Mouse (Mus musculus): ENCODE results near the gene Opn4. TPM values are rescaled to one million over a fixed set of nuclear protein-coding genes. Genes with fewer than 3 reads are reported as not detected.

The Opn4 gene
- polyA plus RNA-seq, 1 experiment = not detected

GRCm38 (mm10) chr14:34552226-34552625, 47.7 kb downstream of the Opn4 start:
- Histone ChIP-seq H3K4me1 (ENCODE audit: control insufficient read depth, insufficient read depth, low read length) (no peaks in the 10 kb centered on the region), H3K4me3 (ENCODE audit: insufficient read depth, low read length) (no peak overlapping the region), H3K27ac (ENCODE audit: insufficient read depth, low read length) (no peak overlapping the region)
- TF ChIP-seq POLR2A (IDR thresholded peaks at IDR 0.05; ENCODE audit: extremely low read depth, insufficient read depth, low read length) = no peak
- no peak for TF ChIP-seq CTCF (IDR thresholded peaks at IDR 0.05; ENCODE audit: extremely low read depth, insufficient read depth, low read length)

- peak overlapping the region; percentile 69 for H3K4me3 ChIP-seq (ENCODE audit: insufficient read depth, low read length)
- no peaks in the 10 kb centered on the region for H3K4me1 ChIP-seq (ENCODE audit: control insufficient read depth, insufficient read depth, low read length)
- TF ChIP-seq POLR2A (IDR thresholded peaks at IDR 0.05; ENCODE audit: extremely low read depth, insufficient read depth, low read length) (0 out of 2 replicates have a peak, but pooled peaks have one; percentile 40), CTCF (IDR thresholded peaks at IDR 0.05; ENCODE audit: extremely low read depth, insufficient read depth, low read length) (peak; percentile 51)
- H3K27ac ChIP-seq (ENCODE audit: insufficient read depth, low read length) = peak overlapping the region; percentile 91
These were observed 50.8 kb downstream of the Opn4 start for GRCm38 (mm10) chr14:34549004-34549671.

GRCm38 (mm10) chr14:34548391-34549001, 51.4 kb downstream of the Opn4 start:
- H3K4me3 ChIP-seq (ENCODE audit: insufficient read depth, low read length) = peak overlapping the region; percentile 69
- H3K4me1 ChIP-seq (ENCODE audit: control insufficient read depth, insufficient read depth, low read length) = no peaks in the 10 kb centered on the region
- H3K27ac ChIP-seq (ENCODE audit: insufficient read depth, low read length) = peak overlapping the region; percentile 91
- peak; percentile 57; the same call in 1 of the 2 replicates for TF ChIP-seq POLR2A (IDR thresholded peaks at IDR 0.05; ENCODE audit: extremely low read depth, insufficient read depth, low read length)
- no peak for TF ChIP-seq CTCF (IDR thresholded peaks at IDR 0.05; ENCODE audit: extremely low read depth, insufficient read depth, low read length)

GRCm38 (mm10) chr14:34544545-34544944, 55.4 kb downstream of the Opn4 start:
- Histone ChIP-seq H3K4me1 (ENCODE audit: control insufficient read depth, insufficient read depth, low read length) (no peaks in the 10 kb centered on the region), H3K27ac (ENCODE audit: insufficient read depth, low read length) (no peak overlapping the region), H3K4me3 (ENCODE audit: insufficient read depth, low read length) (no peak overlapping the region)
- TF ChIP-seq POLR2A (IDR thresholded peaks at IDR 0.05; ENCODE audit: extremely low read depth, insufficient read depth, low read length) (no peak), CTCF (IDR thresholded peaks at IDR 0.05; ENCODE audit: extremely low read depth, insufficient read depth, low read length) (no peak)

- TF ChIP-seq CTCF (IDR thresholded peaks at IDR 0.05; ENCODE audit: extremely low read depth, insufficient read depth, low read length) (no peak), POLR2A (IDR thresholded peaks at IDR 0.05; ENCODE audit: extremely low read depth, insufficient read depth, low read length) (no peak)
- H3K27ac ChIP-seq (ENCODE audit: insufficient read depth, low read length) = no peak overlapping the region
- H3K4me3 ChIP-seq (ENCODE audit: insufficient read depth, low read length) = no peak overlapping the region
These were observed 55.9 kb downstream of the Opn4 start for GRCm38 (mm10) chr14:34544001-34544400.

GRCm38 (mm10) chr14:34543596-34543995, 56.3 kb downstream of the Opn4 start:
- TF ChIP-seq CTCF (IDR thresholded peaks at IDR 0.05; ENCODE audit: extremely low read depth, insufficient read depth, low read length) (no peak), POLR2A (IDR thresholded peaks at IDR 0.05; ENCODE audit: extremely low read depth, insufficient read depth, low read length) (no peak)

More at GRCm38 (mm10) chr14:34544001-34544400, 55.9 kb downstream of the Opn4 start:
- H3K4me1 ChIP-seq (ENCODE audit: control insufficient read depth, insufficient read depth, low read length) = no peaks in the 10 kb centered on the region

GRCm38 (mm10) chr14:34541896-34542295, 58.0 kb downstream of the Opn4 start:
- no peak overlapping the region for H3K4me3 ChIP-seq (ENCODE audit: insufficient read depth, low read length)
- H3K4me1 ChIP-seq (ENCODE audit: control insufficient read depth, insufficient read depth, low read length) = no peaks in the 10 kb centered on the region
- no peak overlapping the region for H3K27ac ChIP-seq (ENCODE audit: insufficient read depth, low read length)
- TF ChIP-seq CTCF (IDR thresholded peaks at IDR 0.05; ENCODE audit: extremely low read depth, insufficient read depth, low read length) (no peak), POLR2A (IDR thresholded peaks at IDR 0.05; ENCODE audit: extremely low read depth, insufficient read depth, low read length) (no peak)

More at GRCm38 (mm10) chr14:34543596-34543995, 56.3 kb downstream of the Opn4 start:
- H3K4me1 ChIP-seq (ENCODE audit: control insufficient read depth, insufficient read depth, low read length) = no peaks in the 10 kb centered on the region
- no peak overlapping the region for H3K4me3 ChIP-seq (ENCODE audit: insufficient read depth, low read length)
- H3K27ac ChIP-seq (ENCODE audit: insufficient read depth, low read length) = no peak overlapping the region

- Histone ChIP-seq H3K4me1 (ENCODE audit: control insufficient read depth, insufficient read depth, low read length) (no peaks in the 10 kb centered on the region), H3K27ac (ENCODE audit: insufficient read depth, low read length) (no peak overlapping the region), H3K4me3 (ENCODE audit: insufficient read depth, low read length) (no peak overlapping the region)
- no peak for TF ChIP-seq POLR2A (IDR thresholded peaks at IDR 0.05; ENCODE audit: extremely low read depth, insufficient read depth, low read length)
- no peak for TF ChIP-seq CTCF (IDR thresholded peaks at IDR 0.05; ENCODE audit: extremely low read depth, insufficient read depth, low read length)
These were observed 59.2 kb downstream of the Opn4 start for GRCm38 (mm10) chr14:34540685-34541162.

Other genes starting within 250 kb of the Opn4 start
- not detected in 2 replicates for gene Fam25c, start 244.7 kb downstream of the Opn4 start, polyA plus RNA-seq (2012; rRNA removed)
- 6.1 and 9.1 TPM in 2 replicates for gene Sncg, start 225.4 kb downstream of the Opn4 start, polyA plus RNA-seq (2012; rRNA removed)
- 3.2 and 3.4 TPM in 2 replicates for gene Mmrn2, start 224.7 kb downstream of the Opn4 start, polyA plus RNA-seq (2012; rRNA removed)
- gene Bmpr1a, start 96.8 kb downstream of the Opn4 start, polyA plus RNA-seq (2012; rRNA removed) = 21.1 and 21.5 TPM in 2 replicates
- not detected in 2 replicates for gene 9230112D13Rik, start 77.3 kb downstream of the Opn4 start, polyA plus RNA-seq (2012; rRNA removed)
- 5.4 and 6.1 TPM in 2 replicates for gene Ldb3, start 11.5 kb downstream of the Opn4 start, polyA plus RNA-seq (2012; rRNA removed)
- gene Wapl, start 73.8 kb upstream of the Opn4 start, polyA plus RNA-seq (2012; rRNA removed) = 16.0 and 16.3 TPM in 2 replicates
- gene Grid1, start 220.0 kb upstream of the Opn4 start, polyA plus RNA-seq (2012; rRNA removed) = 22.3 and 22.7 TPM in 2 replicates

All from cortical plate, adult 2 months (tissue).